Mouse (Mus musculus): Measurements from ENCODE around the gene Zbed6. TPM values are rescaled to one million over a fixed set of nuclear protein-coding genes. Genes with fewer than 3 reads are reported as not detected.

Zbed6 gene
- polyA plus RNA-seq, 1 experiment from 2014 or later = not detected

GRCm38 (mm10) chr1:133692195-133692594, 31.5 kb upstream of the Zbed6 start:
- no peak overlapping the region for H3K27ac ChIP-seq (ENCODE audit: low read depth, low read length)
- ATAC-seq (replicated peaks; ENCODE audit: low FRiP score) = no peak
- no peak for DNase-seq (ENCODE audit: low spot score)
- no peak overlapping the region for H3K4me3 ChIP-seq (ENCODE audit: low read depth, low read length)
- no peak overlapping the region for H3K4me2 ChIP-seq
- H3K9me3 ChIP-seq (ENCODE audit: control insufficient read depth, low read length) = no peaks in the 10 kb centered on the region
- no peak overlapping the region for H3K9ac ChIP-seq (ENCODE audit: low read depth, low read length)
- 54% methylated on average over 4 of the region's 4 CpGs for WGBS
- H3K27me3 ChIP-seq (replicated peaks; ENCODE audit: control insufficient read depth, insufficient read depth, low read length) = no peaks in the 10 kb centered on the region
- no peaks in the 10 kb centered on the region for H3K36me3 ChIP-seq (ENCODE audit: control insufficient read depth, insufficient read depth, low read length)
- H3K4me1 ChIP-seq (replicated peaks; ENCODE audit: control insufficient read depth, insufficient read depth, low read length) = peaks cover 17% of the 10 kb centered on the region

- peaks cover 14% of the 10 kb centered on the region for H3K4me1 ChIP-seq (replicated peaks; ENCODE audit: control insufficient read depth, insufficient read depth, low read length)
- ATAC-seq (replicated peaks; ENCODE audit: low FRiP score) = no peak
- 85% methylated on average over 6 of the region's 6 CpGs for WGBS
- H3K9me3 ChIP-seq (ENCODE audit: control insufficient read depth, low read length) = no peaks in the 10 kb centered on the region
- no peak overlapping the region for H3K4me3 ChIP-seq (ENCODE audit: low read depth, low read length)
- no peak overlapping the region for H3K9ac ChIP-seq (ENCODE audit: low read depth, low read length)
- DNase-seq (ENCODE audit: low spot score) = no peak
- no peak overlapping the region for H3K27ac ChIP-seq (ENCODE audit: low read depth, low read length)
- H3K36me3 ChIP-seq (ENCODE audit: control insufficient read depth, insufficient read depth, low read length) = no peaks in the 10 kb centered on the region
- no peak overlapping the region for H3K4me2 ChIP-seq
- H3K27me3 ChIP-seq (replicated peaks; ENCODE audit: control insufficient read depth, insufficient read depth, low read length) = no peaks in the 10 kb centered on the region
Measured at GRCm38 (mm10) chr1:133691046-133691445, 30.4 kb upstream of the Zbed6 start.

DNA sequence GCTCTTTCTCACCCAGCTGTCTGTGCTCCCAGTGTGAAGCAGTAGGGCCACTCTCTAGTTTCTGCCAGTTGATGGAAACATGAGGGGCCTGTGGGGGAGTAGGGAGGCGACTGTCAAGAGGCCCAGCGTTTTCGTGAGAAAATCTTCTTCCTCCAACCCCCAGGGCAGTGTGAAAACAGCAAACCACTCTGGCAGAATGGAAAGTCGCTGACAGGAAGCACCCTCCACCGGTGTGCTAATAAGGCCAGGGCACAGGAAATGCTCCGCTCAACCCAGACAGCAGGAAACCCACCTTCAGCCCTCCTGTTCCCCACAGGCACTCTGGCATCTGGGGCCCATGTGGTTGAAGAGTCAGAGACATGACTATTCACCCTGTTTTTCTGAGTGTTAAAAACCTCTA, 29.2 kb upstream of the Zbed6 start, which contains the start of gene Lax1:
Lax1 (minus strand) TSS at position 212 of the 400 bp plus-strand sequence.
- DNase-seq (ENCODE audit: low spot score) (no peak), ATAC-seq (replicated peaks; ENCODE audit: low FRiP score) (no peak)
- Histone ChIP-seq H3K9ac (ENCODE audit: low read depth, low read length) (no peak within 1 kb of the TSS), H3K4me3 (ENCODE audit: low read depth, low read length) (no peak within 1 kb of the TSS), H3K27me3 (replicated peaks; ENCODE audit: control insufficient read depth, insufficient read depth, low read length) (no peaks in the 10 kb centered on the region), H3K4me2 (no peak within 1 kb of the TSS), H3K27ac (ENCODE audit: low read depth, low read length) (no peak within 1 kb of the TSS), H3K9me3 (ENCODE audit: control insufficient read depth, low read length) (no peaks in the 10 kb centered on the region), H3K36me3 (ENCODE audit: control insufficient read depth, insufficient read depth, low read length) (no peaks in the 10 kb centered on the region), H3K4me1 (replicated peaks; ENCODE audit: control insufficient read depth, insufficient read depth, low read length) (peaks cover 8% of the 10 kb centered on the region)
- WGBS = 16% methylated on average over 6 of the region's 6 CpGs

DNA sequence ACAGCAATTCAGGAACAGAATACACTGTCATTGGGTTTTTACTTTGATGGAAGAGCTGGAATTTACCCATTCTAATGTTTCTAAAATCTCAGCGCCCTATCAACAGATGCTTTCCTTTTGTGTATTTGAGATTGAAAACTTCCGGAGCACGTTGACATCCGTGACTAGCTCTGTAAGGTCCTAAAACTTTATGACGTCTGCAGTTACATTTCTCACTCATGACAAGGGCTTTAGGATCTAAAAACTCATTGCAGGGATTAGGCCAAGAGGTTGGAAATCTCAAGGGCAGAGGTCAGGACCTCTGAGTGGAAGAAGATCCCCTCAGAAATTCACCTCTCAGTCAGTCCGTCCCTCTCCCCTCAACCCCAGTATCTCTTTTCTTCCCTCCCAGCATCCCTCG, 27.6 kb upstream of the Zbed6 start:
- H3K27me3 ChIP-seq (replicated peaks; ENCODE audit: control insufficient read depth, insufficient read depth, low read length) = no peaks in the 10 kb centered on the region
- no peak for ATAC-seq (replicated peaks; ENCODE audit: low FRiP score)
- WGBS = 70% methylated on average over 7 of the region's 7 CpGs
- no peaks in the 10 kb centered on the region for H3K9me3 ChIP-seq (ENCODE audit: control insufficient read depth, low read length)
- H3K4me2 ChIP-seq = no peak overlapping the region
- no peak overlapping the region for H3K9ac ChIP-seq (ENCODE audit: low read depth, low read length)
- no peak for DNase-seq (ENCODE audit: low spot score)
- peaks cover 2% of the 10 kb centered on the region; the same call in 1 of the 2 replicates for H3K4me1 ChIP-seq (replicated peaks; ENCODE audit: control insufficient read depth, insufficient read depth, low read length)
- no peak overlapping the region for H3K27ac ChIP-seq (ENCODE audit: low read depth, low read length)
- H3K4me3 ChIP-seq (ENCODE audit: low read depth, low read length) = no peak overlapping the region
- no peaks in the 10 kb centered on the region for H3K36me3 ChIP-seq (ENCODE audit: control insufficient read depth, insufficient read depth, low read length)

DNA sequence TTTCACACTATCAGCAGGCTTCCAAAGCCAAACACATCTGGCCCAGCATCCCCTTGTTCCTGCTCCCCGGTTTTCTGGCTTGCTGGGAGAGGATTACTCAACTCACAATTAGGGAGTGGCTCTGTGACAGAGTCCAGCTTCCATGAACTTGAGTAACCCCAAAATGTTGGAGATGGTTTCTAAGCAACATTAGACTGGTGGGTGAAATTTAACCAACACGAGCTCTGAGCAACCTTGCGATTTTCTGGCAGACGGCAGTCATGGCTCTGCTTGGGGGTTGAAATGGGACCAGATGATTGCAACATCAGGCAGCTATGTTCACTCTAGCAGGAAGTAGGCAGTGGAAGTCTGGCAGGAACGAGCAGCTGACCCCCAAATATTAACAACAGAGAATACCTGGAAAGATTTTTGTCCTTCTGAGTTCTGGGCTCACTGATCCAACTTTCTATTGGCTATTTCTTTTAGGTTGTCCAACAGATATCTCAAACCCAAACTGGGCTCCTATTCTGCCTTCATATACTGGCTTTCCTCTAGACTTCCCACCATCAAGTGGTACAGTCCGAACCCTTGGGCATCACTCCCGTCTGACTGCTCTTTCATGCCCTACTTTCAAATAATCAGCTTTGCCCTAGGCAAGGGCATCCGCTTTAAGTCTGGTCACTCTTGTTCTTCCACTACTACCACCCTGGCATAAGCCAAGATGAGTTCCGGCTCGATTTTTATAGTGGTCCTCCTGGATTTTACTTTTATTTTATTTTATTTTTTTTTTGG, 25.2 kb upstream of the Zbed6 start:
- Histone ChIP-seq H3K9me3 (ENCODE audit: control insufficient read depth, low read length) (no peaks in the 10 kb centered on the region), H3K9ac (ENCODE audit: low read depth, low read length) (no peak overlapping the region), H3K4me1 (replicated peaks; ENCODE audit: control insufficient read depth, insufficient read depth, low read length) (peaks cover 2% of the 10 kb centered on the region; the same call in 1 of the 2 replicates), H3K27ac (ENCODE audit: low read depth, low read length) (0 out of 2 replicates have a peak overlapping the region, but pooled peaks have one; percentile 43), H3K36me3 (ENCODE audit: control insufficient read depth, insufficient read depth, low read length) (no peaks in the 10 kb centered on the region), H3K4me3 (ENCODE audit: low read depth, low read length) (no peak overlapping the region), H3K4me2 (no peak overlapping the region), H3K27me3 (replicated peaks; ENCODE audit: control insufficient read depth, insufficient read depth, low read length) (no peaks in the 10 kb centered on the region)
- 73% methylated on average over 10 of the region's 10 CpGs for WGBS
- no peak for DNase-seq (ENCODE audit: low spot score)
- peak; percentile 72 for ATAC-seq (replicated peaks; ENCODE audit: low FRiP score)

DNA sequence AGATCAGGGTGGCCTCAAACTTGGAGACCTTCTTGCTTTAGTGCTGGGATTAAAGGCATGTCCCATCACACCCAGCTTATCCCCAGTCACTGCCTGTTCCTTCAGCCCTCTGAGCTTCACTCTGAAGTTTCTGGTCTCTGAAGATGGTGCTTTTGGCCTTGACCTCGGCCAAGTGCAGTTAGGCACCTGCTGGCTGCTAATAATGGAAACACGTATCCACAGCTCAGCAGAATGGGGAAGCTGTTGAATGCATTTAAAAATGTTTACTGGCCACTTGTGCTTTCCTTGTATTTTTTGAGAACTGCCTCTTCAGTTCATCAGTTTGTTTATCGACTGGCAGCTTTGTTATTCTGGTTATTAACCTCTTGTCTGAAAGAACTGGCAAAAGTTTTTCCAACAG, 11.1 kb upstream of the Zbed6 start:
- H3K4me1 ChIP-seq (replicated peaks; ENCODE audit: control insufficient read depth, insufficient read depth, low read length) = no peaks in the 10 kb centered on the region
- H3K36me3 ChIP-seq (ENCODE audit: control insufficient read depth, insufficient read depth, low read length) = no peaks in the 10 kb centered on the region
- H3K9me3 ChIP-seq (ENCODE audit: control insufficient read depth, low read length) = no peaks in the 10 kb centered on the region
- WGBS = 59% methylated on average over 3 of the region's 3 CpGs
- no peak overlapping the region for H3K4me3 ChIP-seq (ENCODE audit: low read depth, low read length)
- ATAC-seq (replicated peaks; ENCODE audit: low FRiP score) = no peak
- H3K9ac ChIP-seq (ENCODE audit: low read depth, low read length) = no peak overlapping the region
- no peak overlapping the region for H3K4me2 ChIP-seq
- H3K27me3 ChIP-seq (replicated peaks; ENCODE audit: control insufficient read depth, insufficient read depth, low read length) = no peaks in the 10 kb centered on the region
- no peak overlapping the region for H3K27ac ChIP-seq (ENCODE audit: low read depth, low read length)
- no peak for DNase-seq (ENCODE audit: low spot score)

DNA sequence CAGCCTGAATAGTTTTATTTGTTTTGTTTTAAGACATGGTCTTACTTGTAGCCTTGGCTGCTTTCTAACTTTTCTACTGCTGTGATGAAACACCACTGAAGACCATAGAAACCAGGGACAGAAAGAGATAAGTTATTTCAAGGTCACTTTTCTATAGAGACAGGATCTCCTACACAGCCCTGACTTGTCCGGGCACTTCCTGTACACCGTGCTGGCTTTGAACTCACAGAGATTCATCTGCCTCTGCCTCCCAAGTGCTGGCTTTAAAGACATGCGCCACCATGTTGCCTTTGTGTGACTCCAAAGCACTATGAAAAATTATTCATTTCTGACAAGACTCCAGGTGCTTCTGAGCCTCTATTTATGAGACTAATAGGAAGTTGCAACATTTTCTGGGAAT, 10.6 kb upstream of the Zbed6 start:
- no peaks in the 10 kb centered on the region for H3K4me1 ChIP-seq (replicated peaks; ENCODE audit: control insufficient read depth, insufficient read depth, low read length)
- no peak overlapping the region for H3K4me3 ChIP-seq (ENCODE audit: low read depth, low read length)
- no peak overlapping the region for H3K27ac ChIP-seq (ENCODE audit: low read depth, low read length)
- 70% methylated on average over 3 of the region's 3 CpGs for WGBS
- no peak overlapping the region for H3K9ac ChIP-seq (ENCODE audit: low read depth, low read length)
- no peaks in the 10 kb centered on the region for H3K36me3 ChIP-seq (ENCODE audit: control insufficient read depth, insufficient read depth, low read length)
- no peaks in the 10 kb centered on the region for H3K27me3 ChIP-seq (replicated peaks; ENCODE audit: control insufficient read depth, insufficient read depth, low read length)
- DNase-seq (ENCODE audit: low spot score) (no peak), ATAC-seq (replicated peaks; ENCODE audit: low FRiP score) (no peak)
- H3K4me2 ChIP-seq = no peak overlapping the region
- H3K9me3 ChIP-seq (ENCODE audit: control insufficient read depth, low read length) = no peaks in the 10 kb centered on the region

DNA sequence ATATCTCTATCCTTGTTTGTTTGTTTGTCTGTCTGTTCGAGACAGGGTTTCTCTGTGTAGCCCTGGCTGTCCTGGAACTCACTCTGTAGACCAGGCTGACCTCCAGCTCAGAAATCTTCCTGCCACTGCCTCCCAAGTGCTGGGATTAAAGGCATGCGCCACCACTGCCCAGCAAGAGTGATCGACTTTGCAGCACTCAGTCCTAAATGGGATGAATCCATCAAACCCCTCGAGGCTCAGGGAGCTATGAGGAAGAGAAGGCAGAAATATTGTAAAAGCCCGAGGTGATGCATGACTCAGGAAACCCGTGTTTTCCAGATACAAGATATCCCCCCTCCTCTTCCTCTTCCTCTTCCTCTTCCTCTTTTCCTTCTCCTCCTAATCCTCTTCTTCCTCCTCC, 10.1 kb upstream of the Zbed6 start:
- H3K27me3 ChIP-seq (replicated peaks; ENCODE audit: control insufficient read depth, insufficient read depth, low read length) = no peaks in the 10 kb centered on the region
- DNase-seq (ENCODE audit: low spot score) = no peak
- H3K27ac ChIP-seq (ENCODE audit: low read depth, low read length) = no peak overlapping the region
- no peak for ATAC-seq (replicated peaks; ENCODE audit: low FRiP score)
- H3K36me3 ChIP-seq (ENCODE audit: control insufficient read depth, insufficient read depth, low read length) = no peaks in the 10 kb centered on the region
- H3K4me2 ChIP-seq = no peak overlapping the region
- H3K9ac ChIP-seq (ENCODE audit: low read depth, low read length) = no peak overlapping the region
- WGBS = 56% methylated on average over 6 of the region's 6 CpGs
- H3K4me3 ChIP-seq (ENCODE audit: low read depth, low read length) = no peak overlapping the region
- no peaks in the 10 kb centered on the region for H3K9me3 ChIP-seq (ENCODE audit: control insufficient read depth, low read length)
- no peaks in the 10 kb centered on the region for H3K4me1 ChIP-seq (replicated peaks; ENCODE audit: control insufficient read depth, insufficient read depth, low read length)

DNA sequence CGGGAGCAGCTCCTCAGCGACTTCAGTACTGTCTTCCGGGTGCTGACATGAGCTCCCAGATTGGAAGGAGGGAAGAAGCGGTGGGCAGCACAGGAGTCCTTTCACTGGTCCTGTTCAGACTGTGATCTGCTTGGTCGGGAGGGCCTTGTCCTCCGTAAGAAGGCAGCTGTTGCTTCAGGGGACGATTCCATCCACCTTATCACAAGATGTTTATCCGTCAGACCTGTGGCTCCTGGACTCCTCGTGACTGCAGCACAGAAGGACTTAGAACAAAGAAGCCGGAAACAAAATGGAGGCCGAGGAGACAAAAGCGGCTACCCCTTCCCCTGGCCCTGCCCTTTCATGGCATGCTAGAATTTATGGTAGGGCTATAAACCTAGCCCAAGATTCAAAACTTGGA, 9.5 kb upstream of the Zbed6 start:
- H3K9me3 ChIP-seq (ENCODE audit: control insufficient read depth, low read length) = no peaks in the 10 kb centered on the region
- H3K27me3 ChIP-seq (replicated peaks; ENCODE audit: control insufficient read depth, insufficient read depth, low read length) = no peaks in the 10 kb centered on the region
- ATAC-seq (replicated peaks; ENCODE audit: low FRiP score) (no peak), DNase-seq (ENCODE audit: low spot score) (no peak)
- H3K4me1 ChIP-seq (replicated peaks; ENCODE audit: control insufficient read depth, insufficient read depth, low read length) = no peaks in the 10 kb centered on the region
- H3K4me2 ChIP-seq = no peak overlapping the region
- no peak overlapping the region for H3K9ac ChIP-seq (ENCODE audit: low read depth, low read length)
- no peaks in the 10 kb centered on the region for H3K36me3 ChIP-seq (ENCODE audit: control insufficient read depth, insufficient read depth, low read length)
- H3K27ac ChIP-seq (ENCODE audit: low read depth, low read length) = no peak overlapping the region
- H3K4me3 ChIP-seq (ENCODE audit: low read depth, low read length) = no peak overlapping the region
- 78% methylated on average over 12 of the region's 12 CpGs for WGBS
